Mouse (Mus musculus) cerebellum, postnatal 36 days (tissue): ENCODE results near the gene Cd69.

Experiments used
- DNase-seq, 2 experiments: peaks; one replicate each; pipeline ENCODE4 v3.0.0; 2021 to 2022; ENCODE audit warnings: mixed read lengths in 2 of 2

Cd69 gene

DNA sequence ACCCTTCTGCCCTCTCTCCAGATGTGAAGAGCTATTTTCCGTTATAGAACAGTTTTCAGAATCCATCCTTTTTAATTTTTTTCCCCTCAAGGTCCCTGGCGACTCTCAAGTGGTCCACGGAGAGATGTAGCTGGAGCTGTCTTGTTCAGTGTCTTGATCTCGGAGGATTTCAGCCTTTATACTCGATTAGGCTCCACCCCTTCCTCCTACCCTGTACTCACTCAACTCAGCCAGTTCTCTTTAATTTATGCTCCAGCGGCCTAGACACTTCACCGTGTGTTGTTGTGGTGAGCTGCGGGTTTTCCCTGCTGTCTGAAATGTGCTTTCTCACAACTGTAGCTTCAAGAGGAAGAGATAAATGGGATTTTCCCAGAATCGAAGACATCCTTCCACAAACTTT is at the start of gene Cd69:
Gene Cd69 (minus strand): TSS at position 217 of the 400 bp plus-strand sequence.
- no peak for DNase-seq

DNA sequence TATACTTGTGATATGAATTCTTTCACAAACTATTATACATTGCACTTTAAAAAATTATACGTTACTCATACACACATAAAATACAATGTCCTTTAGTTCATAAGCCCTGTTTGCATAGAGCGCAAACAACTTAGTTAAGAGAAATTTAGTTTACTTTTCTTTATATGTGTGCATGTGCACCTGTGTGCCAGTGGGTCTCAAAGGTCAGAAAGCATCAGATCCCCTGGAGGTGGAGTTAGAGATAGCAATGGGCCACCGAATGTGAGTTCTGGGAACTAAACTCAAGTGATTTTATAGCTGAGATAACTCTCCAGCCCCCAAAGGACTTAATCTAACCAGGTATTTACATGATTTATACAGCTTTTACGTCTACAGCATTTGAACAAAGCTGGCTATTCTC is 44.1 kb upstream of the Cd69 start:
- DNase-seq = no peak

DNA sequence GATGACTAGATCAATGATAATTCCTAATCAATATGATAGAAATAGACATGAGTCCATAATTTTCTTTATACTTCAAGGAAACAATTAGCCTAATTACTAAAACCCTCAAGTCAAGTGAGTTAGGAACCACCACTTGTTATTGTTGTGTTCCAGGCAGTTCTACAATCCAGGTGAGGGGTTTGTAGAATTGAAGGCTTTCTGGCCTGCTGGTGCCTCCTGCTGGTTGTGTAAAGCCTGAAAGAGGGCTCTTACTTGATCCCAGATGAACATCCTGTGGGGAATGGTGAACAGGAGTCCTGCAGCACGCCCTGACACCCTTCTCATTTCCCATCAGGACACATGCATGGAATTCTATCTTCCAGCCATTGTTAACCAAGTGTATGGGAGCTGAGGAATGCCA is 43.2 kb upstream of the Cd69 start:
- no peak for DNase-seq

DNA sequence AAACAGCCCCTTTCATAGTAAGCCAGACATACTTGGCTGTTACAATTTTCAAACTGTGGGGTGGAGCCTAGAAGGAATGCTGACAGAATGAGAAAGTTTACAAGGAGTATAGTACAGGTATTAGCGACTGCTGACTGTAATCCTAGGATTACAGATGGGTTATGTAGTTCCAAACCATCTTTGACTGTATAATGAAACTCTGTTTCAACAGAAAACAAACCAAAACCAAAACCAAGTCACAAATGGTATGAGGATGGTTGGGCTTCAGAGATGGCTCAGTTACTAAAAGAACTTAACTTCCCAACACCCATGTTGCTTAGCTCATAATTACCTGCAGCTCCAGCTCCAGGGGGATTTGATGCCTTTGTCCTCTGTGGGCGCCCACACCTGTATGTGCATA is 41.2 kb upstream of the Cd69 start:
- no peak for DNase-seq

DNA sequence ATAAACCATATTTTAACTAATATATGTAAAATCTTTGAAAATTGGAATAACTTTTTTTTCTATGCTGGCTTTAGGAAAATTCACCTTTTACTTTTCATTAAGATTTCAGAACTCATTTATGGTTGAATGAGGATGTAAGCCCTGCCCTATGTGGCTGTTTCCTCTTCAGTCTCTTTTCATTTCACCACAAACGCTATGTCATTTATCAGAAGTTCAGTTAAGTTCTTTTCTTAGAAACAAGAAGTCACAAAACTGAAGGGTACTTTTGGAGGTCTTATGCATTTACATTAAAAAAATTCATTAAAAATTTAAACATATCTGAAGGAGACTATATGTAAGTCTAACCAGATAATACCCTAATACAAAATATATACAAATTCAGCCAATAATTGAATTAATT is 40.5 kb upstream of the Cd69 start:
- DNase-seq = no peak

DNA sequence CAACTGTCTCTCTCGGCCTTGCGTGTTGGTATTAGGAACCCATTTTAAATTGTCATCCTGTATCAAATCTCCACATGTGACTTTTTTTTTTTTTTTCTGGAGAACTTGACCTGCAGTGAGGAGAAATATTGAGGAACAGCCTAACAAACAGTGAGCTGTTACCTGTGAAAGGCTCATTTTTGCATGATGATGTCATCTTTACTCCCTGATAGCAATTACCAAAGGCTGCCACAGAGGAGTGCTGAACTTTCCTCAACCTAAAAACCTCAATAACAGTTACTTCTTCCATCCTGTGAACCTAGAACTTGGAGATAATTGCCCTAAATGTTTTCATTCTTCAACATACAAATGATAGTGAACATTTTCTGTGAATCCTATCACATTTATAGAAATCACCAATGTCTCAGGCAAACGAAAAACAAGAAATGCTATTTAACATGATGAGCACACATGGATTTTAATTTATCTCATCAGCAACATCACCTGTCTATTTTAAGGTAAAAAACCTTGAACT is 39.5 kb upstream of the Cd69 start:
- DNase-seq = no peak

DNA sequence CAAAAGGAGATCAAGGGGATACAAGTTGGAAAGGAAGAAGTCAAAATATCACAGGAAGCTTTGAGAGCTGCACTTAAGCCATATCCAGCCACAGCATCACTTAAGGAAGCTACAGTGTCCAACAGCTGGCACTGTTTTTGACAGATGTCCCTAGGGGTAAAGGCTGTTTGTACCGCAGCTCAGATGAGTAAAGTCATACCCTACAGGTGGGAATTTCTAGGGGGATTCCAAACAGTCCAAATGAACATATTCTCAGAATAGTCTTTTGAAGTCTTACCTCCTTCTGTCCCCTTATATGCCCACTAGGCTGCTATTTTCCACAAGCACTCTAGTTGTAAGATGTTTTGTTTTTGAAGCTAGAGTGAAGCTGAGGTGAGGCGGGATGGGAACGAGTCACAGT is 37.3 kb upstream of the Cd69 start:
- DNase-seq = no peak

DNA sequence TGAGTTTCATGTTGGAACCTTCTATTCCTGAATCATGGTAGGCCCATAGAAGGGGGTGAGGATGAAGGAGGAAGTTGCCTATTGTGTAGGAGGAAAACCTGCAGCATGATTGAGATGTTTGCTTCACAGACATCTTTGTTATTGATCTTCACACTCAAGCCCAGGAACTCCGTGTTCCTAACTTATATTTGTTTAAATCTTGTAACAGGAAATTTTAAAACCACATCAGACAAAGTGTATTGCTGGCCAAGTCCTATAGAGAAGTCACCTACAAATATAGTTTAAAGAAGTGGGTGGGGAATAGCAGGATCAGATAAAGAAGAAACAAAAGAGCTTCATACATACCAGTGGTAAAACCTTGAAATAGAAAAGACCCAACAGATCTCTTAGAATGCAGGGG is 28.9 kb upstream of the Cd69 start:
- DNase-seq = no peak

DNA sequence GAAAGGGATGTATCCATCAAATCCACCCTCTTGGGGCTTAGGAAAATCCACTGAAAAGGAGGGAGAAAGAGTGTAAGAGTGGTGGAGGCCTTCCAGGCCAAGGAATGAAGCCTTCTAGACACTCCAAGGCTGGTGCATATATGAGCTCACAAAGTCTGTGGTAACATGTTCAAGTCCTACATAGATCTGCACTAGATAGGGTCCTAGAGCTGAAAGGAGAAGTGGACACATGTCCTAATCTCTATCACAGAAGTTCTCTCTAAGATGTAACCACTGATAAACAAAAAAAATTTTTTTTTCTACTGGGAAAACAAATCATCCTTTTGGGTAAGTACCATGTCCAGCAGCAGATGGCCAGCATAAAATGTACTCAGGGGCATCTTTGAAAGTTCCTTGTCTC is 13.5 kb upstream of the Cd69 start:
- no peak for DNase-seq

DNA sequence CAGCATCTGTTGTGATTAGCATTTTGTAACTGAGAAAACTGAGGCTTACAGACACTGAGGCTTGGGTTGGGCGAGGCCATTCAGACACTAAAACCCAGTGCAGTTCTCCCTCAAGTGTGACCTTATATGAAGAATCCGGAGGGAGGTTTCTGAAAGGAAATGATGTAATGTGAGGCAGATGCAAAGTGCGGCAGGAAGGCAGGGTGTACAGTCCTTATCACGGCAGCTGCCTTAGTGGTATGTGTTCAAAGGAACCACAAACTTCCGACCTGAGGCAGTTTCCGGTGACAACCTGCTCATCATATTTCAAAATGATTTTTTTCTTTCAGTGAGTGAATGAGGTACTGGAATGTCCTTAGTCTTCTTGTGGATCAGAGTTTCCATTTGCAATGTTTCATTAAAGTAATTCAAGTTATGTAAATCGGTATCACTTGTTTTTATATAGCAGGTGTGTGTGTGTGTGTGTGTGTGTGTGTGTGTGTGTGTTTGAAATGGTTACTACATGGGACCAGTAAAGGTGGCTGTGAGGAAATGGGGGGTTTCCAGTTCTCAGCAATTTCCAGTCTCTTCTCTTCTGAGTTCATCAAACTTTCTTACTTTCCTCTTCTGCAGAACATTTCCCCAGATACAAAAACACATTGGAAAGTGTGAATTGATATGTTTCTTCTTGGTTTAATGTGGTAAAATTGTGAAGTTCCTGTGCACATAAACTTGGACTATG is 9.3 kb upstream of the Cd69 start:
- no peak for DNase-seq

DNA sequence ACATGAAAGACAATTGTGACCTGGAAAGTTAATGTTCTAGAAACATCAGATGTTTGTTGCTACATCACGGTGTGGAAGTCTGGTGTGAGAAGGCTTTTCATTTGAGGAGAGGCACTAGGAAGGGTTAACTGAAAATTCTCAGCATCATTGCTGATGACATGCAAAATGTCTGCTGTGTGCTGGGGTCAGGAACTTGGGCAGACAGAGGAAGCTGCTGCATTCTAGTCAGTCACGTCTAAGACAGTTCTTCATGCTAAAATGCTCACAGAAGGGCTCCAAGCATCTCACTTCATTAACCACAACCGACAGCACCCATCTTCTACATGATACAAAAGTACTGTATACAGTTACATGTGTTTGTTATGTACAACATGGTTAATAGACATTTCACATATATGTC is 8.0 kb upstream of the Cd69 start:
- no peak for DNase-seq

DNA sequence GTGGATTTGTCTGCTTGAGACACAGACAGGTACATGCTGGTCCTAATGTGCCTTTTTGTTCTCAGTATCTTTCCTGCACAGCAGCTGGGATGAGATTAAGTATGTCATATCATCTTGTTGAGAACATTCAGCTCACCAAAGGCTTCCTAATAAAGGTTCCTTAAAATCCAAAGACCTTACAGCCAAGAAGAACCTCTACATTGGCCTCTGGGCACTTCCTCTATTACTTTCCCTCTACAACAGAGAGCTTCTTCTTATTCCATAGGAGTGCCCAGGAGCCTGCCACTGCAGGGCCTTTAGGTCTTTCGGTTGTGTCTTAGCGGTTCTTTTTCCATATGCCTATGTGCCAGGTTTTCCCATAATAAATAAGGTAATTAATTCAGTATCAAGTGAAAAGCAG is 1.2 kb upstream of the Cd69 start:
- no peak for DNase-seq

DNA sequence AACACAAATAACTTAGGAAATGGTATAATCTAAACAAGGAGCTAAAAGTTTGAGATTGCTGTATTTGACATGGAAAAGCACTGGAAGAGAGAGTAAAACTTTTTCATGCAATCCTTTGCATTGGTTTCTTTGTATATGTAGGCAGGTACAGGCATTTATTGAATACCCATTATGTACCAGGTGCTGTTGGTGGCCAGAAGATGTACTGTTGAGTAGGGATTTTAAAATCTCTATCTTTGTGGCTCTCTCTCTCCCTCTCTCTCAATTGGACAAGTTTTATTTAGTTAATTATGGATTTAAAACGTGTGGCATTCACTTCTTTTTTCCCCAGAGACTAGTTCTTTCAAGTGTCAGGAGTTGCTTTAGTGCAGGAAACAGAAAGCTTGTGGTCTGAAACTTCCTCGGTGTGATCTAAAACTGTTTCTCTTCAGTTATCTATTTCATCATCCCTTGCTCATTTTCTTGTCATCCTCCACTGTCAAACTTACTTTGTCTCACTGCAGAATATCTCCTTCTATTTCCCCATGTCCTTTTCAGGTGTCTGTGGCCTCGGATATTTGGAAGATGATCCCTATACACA is 478 bp upstream of the Cd69 start:
- DNase-seq = no peak

DNA sequence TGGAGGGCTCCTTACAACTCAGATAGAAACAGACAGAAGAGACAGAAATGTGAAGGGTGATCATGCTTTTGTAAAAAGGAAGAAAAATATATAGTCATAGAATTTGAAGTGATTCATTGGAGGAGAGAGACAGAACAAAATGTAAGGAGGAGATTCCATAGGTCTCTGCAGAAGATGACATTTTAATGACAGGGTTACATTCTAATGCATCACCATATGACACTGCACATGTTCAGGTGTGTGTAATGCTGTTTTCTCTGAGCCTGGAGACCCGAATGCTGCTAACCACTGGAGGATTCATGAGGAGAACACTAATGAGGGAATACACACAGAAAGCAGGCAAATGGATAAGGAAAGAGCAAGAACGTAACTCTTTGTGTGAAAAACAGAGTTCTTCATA is 760 bp downstream of the Cd69 start:
- no peak for DNase-seq

DNA sequence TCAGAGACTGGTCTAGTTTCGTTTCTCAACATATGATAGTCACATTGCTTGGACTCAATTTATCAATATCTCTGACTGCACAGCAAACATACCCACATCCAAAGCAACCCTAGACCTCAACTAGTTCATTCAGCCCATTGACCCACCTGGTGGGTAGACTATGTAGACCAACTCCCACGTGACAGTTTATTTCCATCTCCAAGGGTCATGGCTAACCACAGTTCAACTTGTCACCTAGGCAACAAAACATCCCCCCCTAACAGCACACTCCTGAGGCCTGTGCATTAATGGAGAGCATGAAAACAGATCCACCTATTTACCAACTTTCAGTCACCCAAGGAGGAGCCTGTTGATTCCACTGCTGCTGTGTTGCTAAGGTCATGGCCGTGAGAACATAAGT is 1.6 kb downstream of the Cd69 start:
- no peak for DNase-seq

DNA sequence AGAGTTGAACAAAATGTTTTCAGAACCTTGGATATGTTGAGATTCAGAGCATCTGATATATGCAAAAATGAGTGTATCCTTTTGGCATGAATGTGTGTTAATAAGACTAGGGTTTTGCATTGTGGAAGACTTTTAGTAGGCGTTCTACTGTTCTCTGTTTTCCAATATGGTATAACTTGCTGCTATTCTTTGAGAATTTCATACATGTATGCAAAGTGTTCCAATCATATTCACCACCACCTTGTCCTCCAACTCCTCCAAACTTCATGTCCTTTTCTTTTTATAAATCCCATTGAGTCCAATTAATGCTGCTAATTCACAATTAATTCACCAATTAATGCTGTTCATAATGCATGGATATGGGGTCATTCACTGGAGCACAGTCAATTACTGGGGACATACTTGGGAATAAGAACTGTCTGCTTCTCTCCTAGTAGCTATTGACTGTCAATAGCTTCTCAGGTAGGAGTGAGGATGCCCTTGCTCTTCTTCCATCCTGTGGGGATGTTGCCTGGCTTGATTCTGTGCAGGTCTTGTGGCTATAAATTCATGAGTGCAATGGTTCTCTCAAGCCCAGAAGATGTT is 8.7 kb downstream of the Cd69 start:
- DNase-seq = no peak

DNA sequence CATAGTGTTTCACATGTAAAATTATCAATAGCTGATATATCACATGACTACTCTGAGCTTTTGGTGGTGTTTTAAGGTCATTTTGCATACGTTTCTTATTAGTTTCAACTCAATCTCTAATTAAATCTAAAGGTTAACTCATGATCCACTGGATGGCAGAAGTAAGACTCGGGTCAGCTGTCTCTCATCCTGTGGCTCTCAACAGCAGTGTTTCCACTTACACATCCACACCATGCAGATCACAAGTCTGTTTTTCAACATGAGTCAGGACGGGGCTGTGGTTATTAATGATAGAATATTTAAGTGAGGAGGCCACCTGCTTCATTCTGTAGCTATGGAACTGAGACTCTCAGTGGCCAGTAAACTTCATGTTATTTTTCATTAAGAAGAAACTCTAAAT is 9.4 kb downstream of the Cd69 start:
- DNase-seq = no peak

DNA sequence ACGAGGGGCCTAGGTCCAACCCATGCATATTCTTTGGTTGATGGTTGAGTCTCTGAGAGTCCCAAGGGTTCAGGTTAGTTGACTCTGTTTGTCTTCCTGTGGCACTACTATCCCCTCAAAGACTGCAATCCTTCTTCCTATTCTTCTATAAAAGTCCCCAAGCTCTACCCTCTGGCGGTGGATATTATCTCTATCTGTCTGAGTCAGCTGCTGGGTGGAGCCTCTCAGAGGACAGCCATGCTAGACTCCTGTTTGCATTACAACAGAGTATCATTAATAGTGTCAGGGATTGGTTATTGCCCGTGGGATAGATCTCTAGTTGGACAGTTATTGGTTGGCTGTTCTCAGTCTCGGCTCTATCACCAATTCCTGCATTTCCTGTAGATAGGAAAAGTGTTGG is 14.3 kb downstream of the Cd69 start:
- no peak for DNase-seq

DNA sequence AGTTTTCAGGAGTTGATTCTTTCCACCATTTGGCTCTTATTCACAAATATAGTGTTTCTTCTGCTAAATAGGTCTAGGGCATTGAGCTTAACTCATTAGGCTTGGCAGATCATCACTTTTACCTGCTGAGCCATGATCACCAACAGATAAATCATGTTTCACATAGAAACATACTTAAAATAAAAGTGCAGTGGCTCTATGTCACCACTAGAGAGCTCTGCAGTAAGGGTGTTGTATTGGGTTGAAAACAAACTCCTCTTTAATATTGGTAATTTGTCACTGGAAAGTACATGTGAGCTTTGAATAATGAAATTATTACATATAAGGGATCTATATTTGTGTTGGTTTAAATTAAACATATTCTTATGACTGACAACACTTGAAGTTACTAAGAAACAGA is 15.2 kb downstream of the Cd69 start:
- no peak for DNase-seq

DNA sequence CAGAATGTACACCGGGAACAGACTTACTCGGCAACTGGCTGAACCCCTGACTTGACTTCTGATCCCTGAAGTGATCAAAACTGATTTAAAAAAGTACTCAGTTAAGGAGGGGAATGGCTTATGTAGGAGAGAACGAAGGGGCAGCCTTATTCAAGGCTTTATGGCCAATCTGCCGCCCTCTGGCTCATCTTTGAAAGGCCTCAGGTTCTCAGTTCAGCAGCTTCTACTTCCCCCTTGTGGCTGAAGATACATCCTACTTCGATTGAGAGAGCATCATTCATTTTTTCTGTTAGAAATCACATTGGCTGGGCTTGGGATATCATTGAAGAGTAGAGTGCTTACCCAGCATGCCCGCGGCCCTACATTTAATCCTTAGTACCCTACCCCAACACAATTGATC is 19.2 kb downstream of the Cd69 start:
- no peak for DNase-seq

DNA sequence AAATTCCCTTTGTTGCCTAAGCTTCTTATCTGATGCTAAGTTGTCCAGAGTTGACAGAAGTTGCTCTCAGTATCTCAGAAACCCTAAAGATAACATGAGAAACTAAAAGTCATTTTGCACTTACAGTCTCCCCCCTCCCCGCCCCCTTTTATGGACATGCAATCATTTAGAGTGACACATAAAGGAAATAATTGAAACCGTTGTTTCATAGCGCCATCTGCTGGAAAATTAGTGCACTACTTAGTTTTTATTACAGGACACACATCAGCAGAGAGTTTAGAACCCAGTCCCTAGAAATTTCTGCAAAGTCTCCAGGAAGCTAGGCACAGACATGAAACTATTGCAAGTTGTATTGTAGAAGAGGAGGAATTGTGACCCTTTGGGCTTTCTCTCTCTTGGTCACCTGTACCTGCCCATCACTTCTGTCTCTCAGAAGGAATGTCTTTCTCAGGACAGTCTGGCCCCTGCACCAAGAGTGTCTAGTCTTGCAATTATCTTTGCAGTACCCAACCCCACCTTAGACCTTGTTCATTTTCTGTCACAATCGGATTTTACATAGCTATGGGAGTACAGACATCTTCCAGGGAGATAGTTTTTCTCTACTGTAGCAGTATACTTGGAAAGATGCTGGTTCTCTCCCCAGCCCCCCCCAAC is 20.2 kb downstream of the Cd69 start:
- DNase-seq = no peak

DNA sequence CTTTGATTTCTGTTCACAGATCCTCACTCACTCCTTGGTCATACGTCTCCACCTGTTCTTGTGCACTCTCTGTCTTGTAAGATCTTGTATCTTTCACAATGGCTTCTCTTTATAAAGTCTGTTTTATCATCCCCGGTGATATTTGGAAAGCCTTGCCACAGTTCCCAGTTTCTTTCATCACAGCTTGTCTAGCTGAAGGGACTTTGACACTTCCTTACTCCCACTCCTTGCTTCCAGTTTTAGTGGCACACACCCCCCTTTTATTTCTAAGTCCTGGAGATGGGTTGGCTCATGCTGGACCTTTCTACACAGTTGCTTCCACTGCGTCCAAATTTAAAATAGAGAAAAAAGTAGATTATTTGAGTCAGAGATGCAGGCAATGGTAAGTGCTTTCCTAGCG is 20.9 kb downstream of the Cd69 start:
- DNase-seq = no peak

DNA sequence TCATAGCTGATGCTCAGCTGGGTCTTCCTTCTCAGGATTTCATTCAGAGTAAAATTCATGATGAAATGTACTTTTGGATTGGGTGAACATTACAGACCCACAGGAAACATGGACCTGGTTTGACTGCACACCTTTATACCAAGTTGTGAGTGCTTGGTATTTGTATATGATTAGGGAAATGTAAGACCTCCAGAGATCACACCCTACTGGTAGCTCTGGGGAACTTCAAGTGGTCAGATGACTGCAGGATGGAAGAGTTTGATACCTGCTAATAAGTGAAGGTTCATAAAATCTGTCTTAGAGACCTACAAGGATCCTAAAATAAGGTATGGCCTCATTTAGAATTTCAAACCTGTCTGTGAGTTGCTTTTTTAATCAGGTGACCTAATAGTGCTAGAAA is 27.0 kb downstream of the Cd69 start:
- DNase-seq = no peak

DNA sequence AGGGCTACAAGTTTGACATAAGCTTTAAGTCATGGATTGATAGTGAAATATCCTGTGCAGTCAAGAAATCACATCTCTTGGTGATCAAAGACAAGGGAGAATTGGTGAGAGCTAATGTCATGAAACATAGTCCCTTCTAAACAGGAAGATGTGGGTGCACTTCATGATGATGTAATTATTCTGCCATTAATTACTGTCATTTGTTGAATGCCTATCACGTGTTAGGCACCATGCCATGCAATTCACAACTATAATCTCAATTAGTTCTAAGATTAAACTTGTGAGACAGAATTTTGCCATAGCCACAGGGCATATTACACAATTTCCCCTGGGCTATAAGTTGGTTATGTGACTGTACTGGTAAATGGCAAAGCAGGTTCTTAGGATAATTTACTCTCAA is 28.2 kb downstream of the Cd69 start:
- DNase-seq = no peak
